Mouse (Mus musculus) cerebral cortex, adult 2 months (tissue): Measurements from ENCODE around the gene Gcg.

Experiments used
- WGBS: fragments of 180-500 bp; shearing (Covaris S2); methylation state at CpG from one replicate; pipeline ENCODE4 v1.1.7; 2018; 5-methylcytosine and 5-hydroxymethylcytosine counted together

The Gcg gene

GRCm38 (mm10) chr2:62460231-62460710 is 23.2 kb downstream of the Gcg start:
- 36% methylated on average over 7 of the region's 7 CpGs for WGBS

DNA sequence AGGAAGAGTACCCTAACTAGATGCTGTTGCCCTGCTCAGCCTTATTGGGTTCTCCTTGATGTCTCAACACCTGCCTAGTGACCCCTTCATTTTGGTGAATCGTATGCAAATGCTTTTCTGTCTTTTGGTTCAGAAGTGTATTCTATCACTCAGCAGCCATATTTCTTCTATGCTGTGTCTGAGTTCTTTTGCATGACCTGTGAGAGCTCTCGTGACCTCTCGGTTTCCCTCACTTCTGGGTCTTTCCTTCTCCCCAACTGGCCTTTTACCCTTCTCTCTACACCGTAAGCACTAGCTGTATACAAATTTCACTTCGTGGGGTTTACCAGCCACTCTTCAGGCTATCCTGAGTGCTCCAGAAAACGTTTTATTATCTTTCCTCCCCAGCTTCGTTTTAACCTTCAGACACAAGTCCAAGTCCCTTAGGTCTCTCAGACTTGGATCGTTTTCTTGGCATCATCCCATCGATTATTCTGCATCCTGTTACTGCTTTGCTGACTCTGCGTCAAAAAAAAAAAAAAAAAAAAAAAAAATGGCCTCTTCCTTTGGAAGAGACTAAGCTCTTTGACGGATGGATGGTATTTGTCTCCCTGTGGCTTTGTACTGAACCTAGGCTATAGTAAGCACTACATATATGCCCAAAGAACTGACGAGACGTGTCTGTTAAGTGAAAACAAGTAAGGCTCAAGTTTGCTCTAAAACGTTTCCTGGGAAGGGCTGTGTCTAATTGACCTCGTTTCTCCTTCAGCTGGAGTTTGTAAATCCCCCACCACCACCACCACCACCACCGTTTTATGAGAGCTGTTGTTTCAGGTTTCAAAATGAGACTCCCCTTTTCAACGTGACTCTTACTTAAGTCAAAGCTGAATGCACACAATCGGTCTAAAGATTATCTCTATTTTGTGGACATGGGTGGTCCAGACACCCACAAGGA is 23.9 kb downstream of the Gcg start:
- 51% methylated on average over 18 of the region's 18 CpGs for WGBS

DNA sequence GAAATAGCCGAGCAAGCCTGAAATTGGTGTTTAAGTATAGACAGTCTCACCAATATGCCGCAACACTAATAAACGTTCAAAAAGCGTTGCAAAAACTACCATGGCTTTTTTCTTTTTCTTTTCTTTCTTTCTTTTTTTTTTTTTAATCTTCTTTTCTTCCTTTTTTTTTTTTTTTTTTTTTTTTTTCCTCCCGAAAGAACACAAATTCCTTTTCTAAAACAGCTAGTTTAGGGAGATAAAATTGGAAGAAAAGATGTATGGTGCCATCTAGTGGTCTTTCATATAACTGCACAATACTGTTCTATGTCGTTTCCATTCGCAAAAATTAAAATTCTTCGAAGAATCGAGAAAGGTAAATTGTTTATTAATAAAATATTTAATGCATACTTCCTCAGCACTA is 25.4 kb downstream of the Gcg start:
- WGBS, result 14% methylated on average over 9 of the region's 9 CpGs

DNA sequence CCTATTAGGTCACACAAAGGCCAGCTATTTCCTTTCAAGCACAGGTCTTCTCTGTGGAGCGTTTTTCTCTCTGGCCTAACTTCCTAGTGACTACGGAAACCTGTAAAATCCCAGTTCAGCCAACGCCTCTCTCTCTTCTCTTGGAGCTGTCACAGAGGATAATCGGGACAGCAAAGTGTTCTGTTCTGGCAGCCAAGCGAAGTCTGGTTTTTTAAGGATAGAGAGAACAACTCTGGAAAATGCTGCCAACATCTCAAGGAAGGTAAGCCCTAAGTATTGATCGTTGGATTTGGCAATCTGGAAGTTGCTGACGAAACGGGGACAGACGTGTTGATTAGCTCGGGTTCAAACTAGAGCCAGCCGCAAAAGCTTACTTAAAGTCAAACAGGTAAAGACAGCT is 28.5 kb downstream of the Gcg start:
- 55% methylated on average over 11 of the region's 11 CpGs for WGBS

DNA sequence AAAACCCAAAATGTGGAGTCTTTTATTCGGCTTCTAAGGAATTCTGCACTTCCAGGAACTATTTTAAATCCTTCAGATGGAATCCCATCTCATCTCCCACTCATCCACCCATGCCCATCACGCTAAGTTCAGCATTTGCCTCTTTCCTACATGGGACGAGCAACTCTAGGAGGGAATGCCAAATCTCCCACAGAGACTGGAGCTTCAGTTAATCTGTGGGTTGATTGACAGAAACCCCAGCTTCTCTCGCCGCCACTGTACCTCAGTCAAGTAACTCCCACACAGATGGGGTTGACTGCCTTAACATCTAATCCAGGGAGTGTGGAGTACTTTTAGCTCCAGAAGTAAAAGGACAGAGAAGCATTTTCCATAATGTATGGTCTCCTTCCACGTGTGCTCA is 29.4 kb downstream of the Gcg start:
- WGBS, result 53% methylated on average over 6 of the region's 6 CpGs

DNA sequence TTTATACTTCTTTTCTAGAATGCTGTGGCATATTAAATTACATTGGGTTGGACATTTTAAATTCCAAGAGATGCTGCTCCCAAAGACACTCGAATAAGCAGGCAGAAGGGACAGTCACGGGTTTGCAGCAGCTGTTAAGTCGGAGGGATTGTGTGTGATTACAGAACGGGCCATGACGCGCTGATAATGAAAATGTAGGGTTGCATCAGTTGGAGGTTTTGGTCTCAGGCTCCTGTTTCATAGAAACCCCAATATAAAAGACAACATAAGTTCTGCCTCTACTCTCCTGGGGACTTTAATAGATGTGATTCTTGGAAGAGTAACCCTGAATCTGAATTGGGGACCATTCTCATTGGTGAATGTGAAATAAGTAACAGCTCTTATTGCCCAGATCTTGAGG is 33.1 kb downstream of the Gcg start:
- 61% methylated on average over 6 of the region's 6 CpGs for WGBS

GRCm38 (mm10) chr2:62449692-62450346 is 33.6 kb downstream of the Gcg start:
- 56% methylated on average over 5 of the region's 5 CpGs for WGBS

DNA sequence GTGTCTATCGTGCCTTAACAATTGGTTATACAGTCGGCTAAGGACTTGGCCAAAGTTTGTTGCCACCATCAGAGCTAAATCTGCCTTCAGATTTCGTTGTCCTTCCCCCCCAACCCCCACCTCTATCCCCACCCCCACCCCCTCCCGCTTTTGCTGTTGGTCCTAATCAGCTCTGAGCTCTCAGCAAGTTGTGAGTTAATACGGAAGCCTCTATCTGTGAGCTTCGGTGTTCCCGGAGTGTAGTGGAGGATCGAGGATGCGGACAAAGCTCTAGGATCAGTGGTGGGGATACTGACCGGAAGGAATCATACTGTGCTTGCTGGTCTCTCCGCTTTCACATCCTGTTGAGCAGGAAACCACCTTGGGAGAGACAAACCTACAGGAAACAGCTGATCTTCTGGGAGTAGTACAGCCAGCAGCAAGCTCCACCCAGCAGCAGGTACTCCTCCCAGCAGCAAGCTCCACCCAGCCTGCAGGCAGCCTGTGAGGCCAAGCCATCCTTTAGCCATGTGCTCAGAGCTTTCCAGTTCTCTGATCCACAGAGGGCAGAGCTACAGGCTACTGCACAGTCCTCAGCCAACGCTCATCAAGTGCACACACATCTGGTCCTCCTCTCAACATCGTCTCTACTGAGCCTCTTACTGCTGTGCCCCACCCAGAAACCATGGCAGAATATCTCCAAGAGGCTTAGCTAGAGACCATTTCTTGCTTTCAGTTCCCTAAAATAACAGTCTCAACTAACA is 42.5 kb downstream of the Gcg start:
- WGBS, result 68% methylated on average over 13 of the region's 13 CpGs

GRCm38 (mm10) chr2:62440083-62440482 is 43.4 kb downstream of the Gcg start:
- 78% methylated on average over 4 of the region's 4 CpGs for WGBS

DNA sequence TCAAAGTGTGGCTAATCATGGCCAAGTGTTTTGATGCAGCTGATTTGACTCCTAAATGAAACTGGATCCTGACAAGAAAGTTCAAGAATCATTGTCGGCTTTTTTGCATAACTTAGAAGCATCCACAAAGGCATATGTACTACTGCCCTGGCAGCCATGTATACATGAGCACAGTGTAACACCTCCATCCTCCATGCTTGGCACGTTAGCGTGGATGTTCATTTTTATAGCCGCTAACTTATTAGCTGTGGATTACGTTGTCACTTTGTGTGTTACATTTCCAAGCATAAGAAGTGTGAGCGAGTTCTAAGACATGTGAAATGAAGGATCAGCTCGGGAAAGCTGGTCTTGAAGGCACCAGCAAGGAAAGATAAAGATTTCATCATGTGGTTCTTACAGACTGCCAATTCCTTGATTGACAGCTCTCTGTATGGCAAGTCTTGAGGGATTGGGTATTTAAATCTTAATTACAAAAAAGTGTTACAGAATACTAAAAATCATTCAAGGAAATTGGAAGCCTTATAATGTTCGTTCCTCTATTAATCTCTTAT is 52.1 kb downstream of the Gcg start:
- WGBS, result 78% methylated on average over 8 of the region's 8 CpGs

DNA sequence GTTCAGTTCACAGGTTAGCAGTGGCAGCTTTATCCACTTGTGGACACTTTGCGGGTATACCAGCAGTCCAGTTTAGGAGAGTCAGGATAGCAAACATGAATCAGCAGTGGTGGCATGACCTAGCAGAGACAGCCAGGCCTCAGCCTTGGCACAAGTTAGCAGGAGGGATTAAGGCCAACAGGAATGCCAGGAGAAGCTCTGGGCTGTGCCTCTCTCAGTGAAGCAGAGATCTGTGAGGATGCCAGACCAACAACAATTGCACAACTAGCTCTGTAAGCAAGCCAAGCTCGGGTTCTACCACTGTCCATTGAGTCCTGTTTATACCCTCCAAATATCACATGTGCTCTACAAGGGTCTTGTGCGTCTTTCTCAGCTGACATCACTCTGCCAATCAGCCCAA is 57.5 kb downstream of the Gcg start:
- WGBS, result 86% methylated on average over 3 of the region's 3 CpGs
